Mouse (Mus musculus): Measurements from ENCODE around the gene Spen. TPM values are rescaled to one million over a fixed set of nuclear protein-coding genes. Genes with fewer than 3 reads are reported as not detected.
A peak's percentile ranks its signal among the peaks of the same experiment; 100 is the strongest.

Spen gene
- polyA plus RNA-seq, 1 experiment, result 46.9 TPM

GRCm38 (mm10) chr4:141505810-141506209 is 32.6 kb downstream of the Spen start:
- H3K27me3 ChIP-seq (ENCODE audit: control insufficient read depth, insufficient read depth, low read length, poor library complexity, severe bottlenecking), result no peaks in the 10 kb centered on the region
- no peak overlapping the region for H3K9ac ChIP-seq (ENCODE audit: low read depth, poor library complexity, severe bottlenecking)
- no peak overlapping the region for H3K27ac ChIP-seq (ENCODE audit: insufficient read depth, low read length)
- no peak for TF ChIP-seq EP300 (IDR thresholded peaks at IDR 0.05; ENCODE audit: insufficient read depth, low read depth, low read length)
- H3K4me1 ChIP-seq (ENCODE audit: control insufficient read depth, insufficient read depth, low read length), result peaks cover 1% of the 10 kb centered on the region
- H3K4me3 ChIP-seq (ENCODE audit: low read depth, low read length), result no peak overlapping the region
- no peaks in the 10 kb centered on the region for H3K9me3 ChIP-seq (replicated peaks; ENCODE audit: control insufficient read depth, insufficient read depth, low read length, poor library complexity, severe bottlenecking)
- H3K36me3 ChIP-seq (ENCODE audit: control insufficient read depth, insufficient read depth, low read length, poor library complexity, severe bottlenecking), result no peaks in the 10 kb centered on the region

- H3K27me3 ChIP-seq (ENCODE audit: control insufficient read depth, insufficient read depth, low read length, poor library complexity, severe bottlenecking), result no peaks in the 10 kb centered on the region
- H3K36me3 ChIP-seq (ENCODE audit: control insufficient read depth, insufficient read depth, low read length, poor library complexity, severe bottlenecking), result no peaks in the 10 kb centered on the region
- H3K4me3 ChIP-seq (ENCODE audit: low read depth, low read length), result no peak overlapping the region
- H3K27ac ChIP-seq (ENCODE audit: insufficient read depth, low read length), result no peak overlapping the region
- no peaks in the 10 kb centered on the region for H3K9me3 ChIP-seq (replicated peaks; ENCODE audit: control insufficient read depth, insufficient read depth, low read length, poor library complexity, severe bottlenecking)
- no peak overlapping the region for H3K9ac ChIP-seq (ENCODE audit: low read depth, poor library complexity, severe bottlenecking)
- H3K4me1 ChIP-seq (ENCODE audit: control insufficient read depth, insufficient read depth, low read length), result peaks cover 1% of the 10 kb centered on the region
- TF ChIP-seq CTCF (IDR thresholded peaks at IDR 0.05; ENCODE audit: low read depth, low read length) (no peak), POLR2A (IDR thresholded peaks at IDR 0.05; ENCODE audit: insufficient read depth, low read length) (no peak), EP300 (IDR thresholded peaks at IDR 0.05; ENCODE audit: insufficient read depth, low read depth, low read length) (no peak)
Observed at GRCm38 (mm10) chr4:141504471-141504870, 33.9 kb downstream of the Spen start.

GRCm38 (mm10) chr4:141502723-141503122 is 35.7 kb downstream of the Spen start:
- H3K36me3 ChIP-seq (ENCODE audit: control insufficient read depth, insufficient read depth, low read length, poor library complexity, severe bottlenecking), result no peaks in the 10 kb centered on the region
- H3K27ac ChIP-seq (ENCODE audit: insufficient read depth, low read length), result no peak overlapping the region
- peaks cover 1% of the 10 kb centered on the region for H3K4me1 ChIP-seq (ENCODE audit: control insufficient read depth, insufficient read depth, low read length)
- no peaks in the 10 kb centered on the region for H3K27me3 ChIP-seq (ENCODE audit: control insufficient read depth, insufficient read depth, low read length, poor library complexity, severe bottlenecking)
- no peak overlapping the region for H3K4me3 ChIP-seq (ENCODE audit: low read depth, low read length)
- H3K9me3 ChIP-seq (replicated peaks; ENCODE audit: control insufficient read depth, insufficient read depth, low read length, poor library complexity, severe bottlenecking), result no peaks in the 10 kb centered on the region
- TF ChIP-seq CTCF (IDR thresholded peaks at IDR 0.05; ENCODE audit: low read depth, low read length) (no peak), EP300 (IDR thresholded peaks at IDR 0.05; ENCODE audit: insufficient read depth, low read depth, low read length) (no peak), POLR2A (IDR thresholded peaks at IDR 0.05; ENCODE audit: insufficient read depth, low read length) (no peak)
- no peak overlapping the region for H3K9ac ChIP-seq (ENCODE audit: low read depth, poor library complexity, severe bottlenecking)

GRCm38 (mm10) chr4:141501058-141501457 is 37.3 kb downstream of the Spen start:
- Histone ChIP-seq H3K4me3 (ENCODE audit: low read depth, low read length) (no peak overlapping the region), H3K36me3 (ENCODE audit: control insufficient read depth, insufficient read depth, low read length, poor library complexity, severe bottlenecking) (no peaks in the 10 kb centered on the region), H3K27ac (ENCODE audit: insufficient read depth, low read length) (no peak overlapping the region), H3K4me1 (ENCODE audit: control insufficient read depth, insufficient read depth, low read length) (no peaks in the 10 kb centered on the region), H3K9ac (ENCODE audit: low read depth, poor library complexity, severe bottlenecking) (no peak overlapping the region), H3K9me3 (replicated peaks; ENCODE audit: control insufficient read depth, insufficient read depth, low read length, poor library complexity, severe bottlenecking) (no peaks in the 10 kb centered on the region), H3K27me3 (ENCODE audit: control insufficient read depth, insufficient read depth, low read length, poor library complexity, severe bottlenecking) (no peaks in the 10 kb centered on the region)
- TF ChIP-seq CTCF (IDR thresholded peaks at IDR 0.05; ENCODE audit: low read depth, low read length) (no peak), EP300 (IDR thresholded peaks at IDR 0.05; ENCODE audit: insufficient read depth, low read depth, low read length) (no peak), POLR2A (IDR thresholded peaks at IDR 0.05; ENCODE audit: insufficient read depth, low read length) (no peak)

- Histone ChIP-seq H3K27me3 (ENCODE audit: control insufficient read depth, insufficient read depth, low read length, poor library complexity, severe bottlenecking) (no peaks in the 10 kb centered on the region), H3K27ac (ENCODE audit: insufficient read depth, low read length) (no peak overlapping the region), H3K36me3 (ENCODE audit: control insufficient read depth, insufficient read depth, low read length, poor library complexity, severe bottlenecking) (no peaks in the 10 kb centered on the region), H3K4me1 (ENCODE audit: control insufficient read depth, insufficient read depth, low read length) (no peaks in the 10 kb centered on the region), H3K9ac (ENCODE audit: low read depth, poor library complexity, severe bottlenecking) (no peak overlapping the region), H3K9me3 (replicated peaks; ENCODE audit: control insufficient read depth, insufficient read depth, low read length, poor library complexity, severe bottlenecking) (no peaks in the 10 kb centered on the region), H3K4me3 (ENCODE audit: low read depth, low read length) (no peak overlapping the region)
- TF ChIP-seq POLR2A (IDR thresholded peaks at IDR 0.05; ENCODE audit: insufficient read depth, low read length) (no peak), EP300 (IDR thresholded peaks at IDR 0.05; ENCODE audit: insufficient read depth, low read depth, low read length) (no peak), CTCF (IDR thresholded peaks at IDR 0.05; ENCODE audit: low read depth, low read length) (no peak)
Observed at GRCm38 (mm10) chr4:141500637-141501036, 37.8 kb downstream of the Spen start.

GRCm38 (mm10) chr4:141488670-141489069 is 49.7 kb downstream of the Spen start:
- peaks cover 28% of the 10 kb centered on the region for H3K36me3 ChIP-seq (ENCODE audit: control insufficient read depth, insufficient read depth, low read length, poor library complexity, severe bottlenecking)

More at GRCm38 (mm10) chr4:141488670-141489069, 49.7 kb downstream of the Spen start:
- no peak overlapping the region for H3K9ac ChIP-seq (ENCODE audit: low read depth, poor library complexity, severe bottlenecking)
- H3K27me3 ChIP-seq (ENCODE audit: control insufficient read depth, insufficient read depth, low read length, poor library complexity, severe bottlenecking), result no peaks in the 10 kb centered on the region
- peak; percentile 68 for TF ChIP-seq CTCF (IDR thresholded peaks at IDR 0.05; ENCODE audit: low read depth, low read length)
- TF ChIP-seq POLR2A (IDR thresholded peaks at IDR 0.05; ENCODE audit: insufficient read depth, low read length), result no peak
- TF ChIP-seq EP300 (IDR thresholded peaks at IDR 0.05; ENCODE audit: insufficient read depth, low read depth, low read length), result no peak
- H3K9me3 ChIP-seq (replicated peaks; ENCODE audit: control insufficient read depth, insufficient read depth, low read length, poor library complexity, severe bottlenecking), result no peaks in the 10 kb centered on the region
- no peak overlapping the region for H3K4me3 ChIP-seq (ENCODE audit: low read depth, low read length)
- no peak overlapping the region for H3K27ac ChIP-seq (ENCODE audit: insufficient read depth, low read length)
- no peaks in the 10 kb centered on the region for H3K4me1 ChIP-seq (ENCODE audit: control insufficient read depth, insufficient read depth, low read length)
